Mouse (Mus musculus): ENCODE measurements around the gene Polr2l. TPM values are rescaled to one million over a fixed set of nuclear protein-coding genes. Genes with fewer than 3 reads are reported as not detected.

Gene Polr2l
- total RNA-seq, 2 experiments from 2014 or later, result 38.4 to 42.3 TPM

GRCm38 (mm10) chr7:141433517-141434400, 41.2 kb downstream of the Polr2l start:
- no peak for TF ChIP-seq CTCF (IDR thresholded peaks at IDR 0.05)
- intact Hi-C loops (cut with DNase I), result no loop called here
- no peak for DNase-seq (ENCODE audit: extremely low spot score in 1 of 2, low spot score in 2 of 2)

GRCm38 (mm10) chr7:141432741-141433516, 42.0 kb downstream of the Polr2l start:
- intact Hi-C loops (cut with DNase I), result no loop called here
- Histone ChIP-seq H3K27ac (peak overlapping the region; percentile 87), H3K4me3 (peak overlapping the region; percentile 62)
- TF ChIP-seq CTCF (IDR thresholded peaks at IDR 0.05), result no peak; the same call in 1 of the 2 replicates
- DNase-seq (ENCODE audit: extremely low spot score in 1 of 2, low spot score in 2 of 2), result no peak

More at GRCm38 (mm10) chr7:141433517-141434400, 41.2 kb downstream of the Polr2l start:
- peak overlapping the region; percentile 87 for H3K27ac ChIP-seq
- H3K4me3 ChIP-seq, result peak overlapping the region; percentile 62

DNA sequence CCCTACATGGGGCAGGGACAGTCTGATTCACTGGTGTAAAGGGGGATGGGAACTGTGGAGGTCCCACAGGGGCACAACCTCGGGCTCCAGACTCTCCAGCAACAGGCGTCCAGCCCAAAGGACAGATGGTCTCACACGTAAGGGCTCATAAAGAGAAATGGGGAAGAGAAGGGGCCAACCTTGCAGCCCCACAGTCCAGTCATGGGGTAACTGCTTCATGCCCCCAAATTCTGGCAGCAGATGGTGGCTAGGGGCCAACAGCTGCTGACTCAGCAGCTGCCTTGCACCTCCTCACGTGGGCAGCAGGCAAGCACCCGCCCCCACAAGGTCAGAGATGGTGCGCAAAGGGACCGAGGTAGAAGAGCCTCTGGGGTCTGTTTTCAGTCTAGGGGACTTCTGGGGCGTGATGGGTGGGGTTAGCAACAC, 42.7 kb downstream of the Polr2l start:
- TF ChIP-seq CTCF (IDR thresholded peaks at IDR 0.05), result no peak
- Histone ChIP-seq H3K27ac (peak overlapping the region; percentile 59; the same call in 1 of the 2 replicates), H3K4me3 (no peak overlapping the region; the same call in 1 of the 2 replicates)
- intact Hi-C loops (cut with DNase I), result no loop called here
- no peak for DNase-seq (ENCODE audit: extremely low spot score in 1 of 2, low spot score in 2 of 2)

GRCm38 (mm10) chr7:141431434-141432185, 43.3 kb downstream of the Polr2l start:
- no peak overlapping the region for H3K27ac ChIP-seq

DNA sequence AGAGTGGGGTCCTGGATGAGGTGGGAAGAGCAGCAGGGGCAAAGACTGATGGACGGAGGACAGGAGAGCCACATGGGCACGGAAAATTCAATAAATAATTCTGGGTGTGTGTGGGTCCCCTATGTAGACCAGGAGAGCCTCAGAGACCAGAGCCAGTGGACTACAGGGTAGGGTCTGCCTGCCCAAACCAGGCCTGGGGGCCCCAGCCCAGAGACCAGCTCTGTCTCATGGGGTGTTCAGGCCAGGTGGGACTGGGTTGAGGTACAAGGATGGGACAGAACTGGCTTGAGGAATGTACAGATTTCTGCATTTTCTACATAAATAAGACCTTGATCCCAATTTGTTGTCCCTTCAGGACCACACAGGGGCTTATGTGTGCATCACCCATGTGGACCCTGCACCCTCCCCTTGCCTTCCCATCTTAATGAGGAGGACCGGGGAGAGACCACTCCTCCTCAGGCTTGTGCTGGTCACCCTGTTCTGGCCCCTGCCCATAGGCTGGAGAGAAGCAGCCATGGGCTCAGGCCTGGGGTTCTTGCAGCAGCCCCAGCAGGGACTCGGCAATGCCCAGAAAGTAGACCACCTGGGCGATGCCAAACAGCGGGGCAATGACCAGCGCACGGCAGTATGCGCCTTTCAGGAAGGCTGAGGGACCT, 44.2 kb downstream of the Polr2l start:
- Histone ChIP-seq H3K4me3 (no peak overlapping the region), H3K27ac (no peak overlapping the region)
- no peak for TF ChIP-seq CTCF (IDR thresholded peaks at IDR 0.05)
- intact Hi-C loops (cut with DNase I), result no loop called here
- DNase-seq (ENCODE audit: extremely low spot score in 1 of 2, low spot score in 2 of 2), result no peak

More at GRCm38 (mm10) chr7:141431434-141432185, 43.3 kb downstream of the Polr2l start:
- no peak for TF ChIP-seq CTCF (IDR thresholded peaks at IDR 0.05)
- intact Hi-C loops (cut with DNase I), result no loop called here
- no peak overlapping the region for H3K4me3 ChIP-seq
- DNase-seq (ENCODE audit: extremely low spot score in 1 of 2, low spot score in 2 of 2), result no peak

DNA sequence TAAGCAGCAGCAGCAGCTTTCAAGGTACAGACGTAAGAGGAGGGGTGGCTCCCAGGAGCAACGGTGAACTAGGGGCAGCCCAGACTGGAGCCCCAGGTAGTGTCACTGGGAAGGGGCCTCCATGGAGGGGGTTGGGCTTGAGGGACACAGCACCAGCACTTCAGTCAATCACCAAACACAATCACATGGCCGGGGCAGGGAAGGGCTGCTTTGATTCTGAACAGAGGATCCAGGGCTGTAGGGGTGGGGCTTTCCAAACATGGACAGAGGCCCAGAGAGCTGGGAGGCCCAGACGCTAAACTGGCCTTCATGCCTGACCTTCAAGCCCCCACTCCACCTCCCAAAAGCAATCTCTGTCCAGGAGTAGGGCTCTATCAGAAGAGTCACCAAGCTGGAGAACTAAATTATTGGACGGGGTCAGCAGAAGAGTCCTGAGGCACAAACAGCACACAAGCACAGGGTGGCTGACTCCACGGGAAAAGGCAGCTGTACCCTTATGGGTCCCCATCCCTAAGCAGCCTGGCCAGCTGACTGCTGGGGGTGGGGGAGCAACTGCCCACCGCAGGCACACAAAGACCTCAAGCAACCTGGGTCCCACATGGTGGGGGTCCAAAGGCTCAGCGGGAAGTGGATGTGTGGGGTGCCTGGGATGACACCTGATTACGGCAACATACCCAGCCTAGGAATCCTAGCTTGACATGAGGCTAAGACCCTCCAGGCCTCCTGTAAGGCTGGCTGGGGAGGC, 44.9 kb downstream of the Polr2l start:
- Histone ChIP-seq H3K4me3 (peak overlapping the region; percentile 94), H3K27ac (peak overlapping the region; percentile 12; the same call in 1 of the 2 replicates)
- TF ChIP-seq CTCF (IDR thresholded peaks at IDR 0.05), result no peak
- DNase-seq (ENCODE audit: extremely low spot score in 1 of 2, low spot score in 2 of 2), result no peak
- intact Hi-C loops (cut with DNase I), result loop anchor here (2.0 kb wide), 1 partner anchor 15 kb away; the partner anchor contains the start of gene Gatd1

GRCm38 (mm10) chr7:141429310-141429709, 45.6 kb downstream of the Polr2l start, which contains the start of gene Cend1:
TSS of gene Cend1 (minus strand) at chr7:141429491.
- intact Hi-C loops (cut with DNase I), result loop anchor here (2.0 kb wide), 1 partner anchor 15 kb away; the partner anchor contains the start of gene Gatd1
- peak; percentile 88 to 89 for DNase-seq (ENCODE audit: extremely low spot score in 1 of 2, low spot score in 2 of 2)
- H3K4me3 ChIP-seq, result peak within 1 kb of the TSS; percentile 94
- peak within 1 kb of the TSS; percentile 97 for H3K27ac ChIP-seq
- TF ChIP-seq CTCF (IDR thresholded peaks at IDR 0.05), result no peak

GRCm38 (mm10) chr7:141428701-141429100, 46.2 kb downstream of the Polr2l start:
- DNase-seq (ENCODE audit: extremely low spot score in 1 of 2, low spot score in 2 of 2), result no peak
- Histone ChIP-seq H3K4me3 (peak overlapping the region; percentile 94), H3K27ac (peak overlapping the region; percentile 97)
- intact Hi-C loops (cut with DNase I), result loop anchor here (2.0 kb wide), 1 partner anchor 14 kb away; the partner anchor contains the start of gene Gatd1
- no peak for TF ChIP-seq CTCF (IDR thresholded peaks at IDR 0.05)

- H3K4me3 ChIP-seq, result no peak overlapping the region
- no peak for DNase-seq (ENCODE audit: extremely low spot score in 1 of 2, low spot score in 2 of 2)
- intact Hi-C loops (cut with DNase I), result no loop called here
- TF ChIP-seq CTCF (IDR thresholded peaks at IDR 0.05), result no peak
- H3K27ac ChIP-seq, result no peak overlapping the region
These were observed 47.8 kb downstream of the Polr2l start for GRCm38 (mm10) chr7:141426948-141427730.

All from left cerebral cortex, adult 2 months (tissue).